Mouse (Mus musculus) hindbrain, postnatal 0 days (tissue): ENCODE results near the gene Atrnl1. TPM values are rescaled to one million over a fixed set of nuclear protein-coding genes. Genes with fewer than 3 reads are reported as not detected.
A peak's percentile ranks its signal among the peaks of the same experiment; 100 is the strongest.

Experiments used
- ATAC-seq: fragments of 200-750 bp; cut with Nextera tagmentation; 2 replicates; pipeline ENCODE4 v1.8.0; 2017; ENCODE audit warnings: mild to moderate bottlenecking, moderate TSS enrichment, moderate library complexity
- DNase-seq: peaks from one replicate; pipeline ENCODE4 v3.0.0-alpha.2; 2015; ENCODE audit warnings: low spot score
- H3K27ac ChIP-seq: fragments of 300-500 bp; sonication (generic); 2 replicates; pipeline ENCODE4 v1.5.1; 2014; ENCODE audit warnings: mild to moderate bottlenecking
- H3K27me3 ChIP-seq: fragments of 300-500 bp; sonication (generic); 2 replicates; pipeline ENCODE4 v1.6.1; 2014; ENCODE audit warnings: low read length, mixed read lengths; ENCODE audit not compliant: insufficient read depth
- H3K36me3 ChIP-seq: fragments of 300-500 bp; sonication (generic); 2 replicates; pipeline ENCODE4 v1.6.1; 2014; ENCODE audit warnings: low read length, mixed read lengths; ENCODE audit not compliant: insufficient read depth
- H3K4me1 ChIP-seq: fragments of 300-500 bp; sonication (generic); 2 replicates; pipeline ENCODE4 v1.6.1; 2014; ENCODE audit warnings: antibody characterized with exemption, low read length, mixed read lengths; ENCODE audit not compliant: insufficient read depth
- H3K4me2 ChIP-seq: fragments of 300-500 bp; sonication (generic); 2 replicates; pipeline ENCODE4 v1.6.1; 2014; ENCODE audit warnings: low read depth, mild to moderate bottlenecking, low read length, moderate library complexity, mixed read lengths
- H3K4me3 ChIP-seq: fragments of 300-500 bp; sonication (generic); 2 replicates; pipeline ENCODE4 v1.5.1; 2014; ENCODE audit warnings: low read length
- H3K9ac ChIP-seq: fragments of 300-500 bp; sonication (generic); replicated peaks from 2 replicates; pipeline ENCODE4 v1.6.1; 2014; ENCODE audit warnings: mild to moderate bottlenecking, low read length, moderate library complexity, mixed read lengths
- H3K9me3 ChIP-seq: fragments of 300-500 bp; sonication (generic); 2 replicates; pipeline ENCODE4 v1.6.1; 2016; ENCODE audit warnings: low read length, mixed read lengths
- CTCF ChIP-seq: IDR thresholded peaks from 2 replicates; pipeline ENCODE4 v1.5.1; 2016; ENCODE audit warnings: antibody characterized with exemption, control low read depth, low read depth
- WGBS: fragments of 180-500 bp; shearing (Covaris S2); extraction: QIAGEN DNeasy Blood & Tissue Kit; methylation state at CpG from one replicate; pipeline ENCODE4 v1.1.7; 2014; 5-methylcytosine and 5-hydroxymethylcytosine counted together
- polyA plus RNA-seq: library from polyadenylated mRNA; unstranded; fragments of >200 nt; fragmentation: Nextera tagmentation; extraction: Ambion mirVana; gene quantifications from 2 replicates; pipeline ENCODE4 v1.2.1, GENCODE M21; 2015
- total RNA-seq: library from RNA; depleted of rRNA; stranded (reverse); fragments of >200 nt; gene quantifications from 2 replicates; pipeline ENCODE4 v1.2.3, GENCODE M21; 2014

Gene Atrnl1
- total and polyA plus RNA-seq, 2 experiments from 2014 or later, result 4.4 to 46.0 TPM

DNA sequence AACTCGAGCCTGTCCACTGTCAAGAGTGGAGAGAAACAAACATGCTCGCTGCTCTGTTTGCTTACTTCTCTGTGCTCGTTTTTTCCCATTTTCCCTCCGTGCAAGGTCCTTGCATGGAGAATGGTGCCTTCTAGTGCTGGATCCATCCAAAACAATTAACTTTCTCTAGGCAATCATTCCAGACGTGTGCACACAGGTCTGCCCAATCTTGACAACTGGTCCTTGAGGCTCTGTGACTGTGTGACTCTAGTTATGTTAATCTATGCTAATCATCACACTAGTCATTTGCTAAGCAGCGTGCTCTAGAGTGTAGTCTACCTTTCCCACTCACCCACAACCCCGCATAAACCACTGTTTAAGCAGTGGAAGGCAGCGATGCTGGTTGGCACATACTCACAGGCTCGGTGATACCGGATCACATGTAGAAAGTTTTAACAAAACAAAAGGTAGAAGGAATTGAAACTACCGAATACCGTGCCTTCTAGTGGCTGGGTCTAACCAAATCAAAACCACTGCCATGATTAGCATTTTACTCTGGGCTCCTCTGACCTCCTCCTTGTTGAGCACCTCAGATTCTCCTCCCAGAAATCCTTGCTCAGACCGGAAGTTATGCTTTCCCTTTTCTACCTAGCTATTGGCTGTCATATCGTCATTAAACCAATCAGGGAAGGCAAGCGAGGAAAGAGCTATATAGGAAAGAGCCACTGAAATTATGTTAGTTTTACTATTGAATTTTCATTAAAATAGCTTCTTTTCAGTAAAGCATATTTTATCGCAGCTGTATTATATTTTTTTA, 153.9 kb downstream of the Atrnl1 start:
- Histone ChIP-seq H3K27me3 (no peaks in the 10 kb centered on the region), H3K4me2 (no peak overlapping the region), H3K9me3 (no peaks in the 10 kb centered on the region), H3K4me1 (no peaks in the 10 kb centered on the region), H3K36me3 (no peaks in the 10 kb centered on the region), H3K27ac (no peak overlapping the region), H3K4me3 (no peak overlapping the region), H3K9ac (no peak overlapping the region)
- TF ChIP-seq CTCF, result no peak
- WGBS, result 82% methylated on average over 16 of the region's 16 CpGs
- ATAC-seq (no peak), DNase-seq (no peak)

DNA sequence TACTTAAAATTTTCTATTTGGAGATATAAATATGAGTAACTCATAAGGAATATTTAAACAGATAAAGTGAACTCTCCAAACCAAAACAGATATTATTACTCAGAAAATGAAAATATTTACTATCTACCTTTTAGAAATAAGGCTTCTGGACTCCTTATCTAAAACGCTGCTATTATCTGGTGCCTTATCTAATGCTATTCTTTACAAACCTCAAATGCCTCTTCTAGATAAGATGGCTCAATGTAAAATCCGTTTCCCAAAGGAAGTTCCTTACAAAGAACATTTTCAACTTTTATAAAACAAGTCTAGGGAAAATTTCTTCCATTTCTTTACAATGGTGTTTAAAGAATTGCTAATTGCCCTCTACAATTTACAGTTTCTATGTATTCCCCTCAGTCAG, 156.2 kb downstream of the Atrnl1 start:
- Histone ChIP-seq H3K27ac (no peak overlapping the region), H3K9ac (no peak overlapping the region)
- no peak for ATAC-seq

DNA sequence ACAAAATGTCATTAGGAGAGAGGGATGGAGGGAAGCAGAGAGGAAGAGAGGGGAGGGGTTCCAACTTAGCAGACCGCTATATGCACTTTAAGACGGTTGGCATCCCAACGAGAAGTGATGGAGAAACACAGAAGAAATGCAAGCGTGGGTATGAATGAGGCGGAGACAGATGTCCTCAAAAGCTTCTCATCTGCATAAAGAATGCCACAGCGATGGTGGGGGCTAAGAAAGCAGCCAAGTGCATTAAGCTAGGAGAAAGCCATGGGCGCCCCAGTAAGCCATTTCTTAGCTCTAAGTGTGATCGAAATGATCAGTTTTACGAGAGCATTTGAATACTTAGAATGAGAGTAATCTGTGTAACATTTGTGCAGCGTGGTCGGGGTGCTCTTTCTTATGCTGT, 157.8 kb downstream of the Atrnl1 start:
- H3K27ac ChIP-seq, result no peak overlapping the region
- ATAC-seq (no peak), DNase-seq (no peak)
- H3K4me1 ChIP-seq, result no peaks in the 10 kb centered on the region
- no peak overlapping the region for H3K4me2 ChIP-seq
- H3K27me3 ChIP-seq, result no peaks in the 10 kb centered on the region
- no peak overlapping the region for H3K4me3 ChIP-seq
- 85% methylated on average over 11 of the region's 11 CpGs for WGBS
- H3K9me3 ChIP-seq, result no peaks in the 10 kb centered on the region
- H3K9ac ChIP-seq, result no peak overlapping the region
- TF ChIP-seq CTCF, result no peak
- H3K36me3 ChIP-seq, result no peaks in the 10 kb centered on the region

More for the DNA sequence above, 156.2 kb downstream of the Atrnl1 start:
- no peak for DNase-seq
- no peak overlapping the region for H3K4me2 ChIP-seq
- no peaks in the 10 kb centered on the region for H3K27me3 ChIP-seq
- no peaks in the 10 kb centered on the region for H3K9me3 ChIP-seq
- H3K4me3 ChIP-seq, result no peak overlapping the region
- no peak for TF ChIP-seq CTCF
- 88% methylated on average over 2 of the region's 2 CpGs for WGBS
- no peaks in the 10 kb centered on the region for H3K36me3 ChIP-seq
- no peaks in the 10 kb centered on the region for H3K4me1 ChIP-seq

DNA sequence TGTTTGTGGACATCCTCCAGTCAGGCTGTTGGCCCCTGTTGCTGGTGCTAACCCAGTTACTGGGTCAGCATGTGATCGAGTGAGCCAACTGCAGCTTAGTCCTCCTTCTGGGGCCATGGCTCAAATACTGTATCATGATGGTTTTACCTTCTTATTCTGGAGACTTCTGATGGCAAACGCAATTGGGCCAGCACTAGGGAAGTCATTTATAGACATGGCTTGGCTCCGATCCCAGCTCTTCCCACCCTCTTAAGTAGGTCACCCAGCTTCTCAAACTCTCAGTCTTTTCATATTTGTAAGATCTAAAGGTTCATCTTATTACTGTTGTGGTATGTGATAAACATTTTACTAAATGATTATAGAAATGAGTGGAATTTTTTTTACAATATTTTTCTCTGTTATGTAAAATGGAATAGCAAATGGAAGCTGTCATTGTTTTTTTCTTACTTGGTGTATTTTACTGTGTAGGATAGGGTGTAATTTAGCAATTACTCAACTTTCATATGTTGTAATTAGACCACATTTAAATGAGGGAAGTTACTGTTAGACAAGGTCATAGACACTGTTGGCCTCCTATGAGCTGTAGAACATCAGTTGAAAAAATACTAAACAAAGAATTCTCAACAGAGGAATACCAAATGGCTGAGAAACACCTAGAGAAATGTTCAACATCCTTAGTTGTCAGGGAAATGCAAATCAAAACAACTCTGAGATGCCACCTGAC, 171.7 kb downstream of the Atrnl1 start:
- no peak for DNase-seq
- Histone ChIP-seq H3K9ac (no peak overlapping the region), H3K27me3 (no peaks in the 10 kb centered on the region), H3K9me3 (no peaks in the 10 kb centered on the region), H3K36me3 (no peaks in the 10 kb centered on the region), H3K4me1 (no peaks in the 10 kb centered on the region), H3K4me2 (no peak overlapping the region), H3K4me3 (no peak overlapping the region), H3K27ac (no peak overlapping the region)
- WGBS, result 79% methylated on average over 3 of the region's 3 CpGs
- TF ChIP-seq CTCF, result no peak
- ATAC-seq, result no peak

DNA sequence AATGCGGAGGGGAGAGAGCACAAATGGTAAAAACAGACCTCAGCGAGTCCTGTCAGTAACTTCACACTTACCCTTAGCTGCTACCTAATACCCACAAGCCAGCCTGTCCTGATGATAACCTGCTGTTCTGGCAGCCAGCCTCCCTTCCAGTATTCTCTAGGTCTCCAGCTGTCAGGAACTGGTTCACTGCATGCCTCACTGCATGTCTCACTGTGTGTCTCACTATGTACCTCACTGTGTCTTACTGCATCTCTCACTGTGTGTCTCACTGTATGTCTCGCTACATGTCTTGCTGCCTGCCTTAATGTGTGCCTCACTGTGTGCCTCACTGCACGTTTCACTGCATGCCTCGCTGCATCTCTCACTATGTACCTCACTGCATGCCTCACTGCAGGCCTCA, 175.9 kb downstream of the Atrnl1 start:
- Histone ChIP-seq H3K4me1 (no peaks in the 10 kb centered on the region), H3K9me3 (no peaks in the 10 kb centered on the region), H3K27me3 (no peaks in the 10 kb centered on the region), H3K4me2 (no peak overlapping the region), H3K4me3 (no peak overlapping the region), H3K9ac (no peak overlapping the region), H3K36me3 (no peaks in the 10 kb centered on the region), H3K27ac (no peak overlapping the region)
- no peak for ATAC-seq
- no peak for TF ChIP-seq CTCF
- DNase-seq, result no peak
- WGBS, result 58% methylated on average over 5 of the region's 5 CpGs

DNA sequence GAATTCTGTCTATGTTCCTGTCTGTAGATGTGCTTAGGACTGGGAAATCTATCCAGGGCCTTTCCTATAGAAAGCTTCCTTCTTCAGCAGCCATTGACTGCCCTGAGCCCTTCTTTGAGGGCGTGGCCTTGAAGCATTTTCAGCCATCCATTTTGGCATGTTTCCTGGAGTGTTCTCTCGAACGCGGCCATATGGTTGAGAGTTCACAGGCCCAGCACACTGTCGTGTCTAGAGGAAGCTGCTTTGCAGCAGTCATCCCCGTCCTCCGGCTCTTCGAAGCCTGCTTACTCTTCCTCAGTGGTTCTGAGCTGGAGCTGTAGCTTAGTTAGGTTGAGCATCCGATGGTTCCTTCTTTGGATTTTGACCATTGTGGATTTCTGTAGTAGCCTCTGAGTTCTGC, 191.4 kb downstream of the Atrnl1 start:
- H3K36me3 ChIP-seq, result no peaks in the 10 kb centered on the region
- 71% methylated on average over 9 of the region's 9 CpGs for WGBS

More for the DNA sequence above, 191.4 kb downstream of the Atrnl1 start:
- Histone ChIP-seq H3K27ac (no peak overlapping the region), H3K4me2 (no peak overlapping the region), H3K9ac (no peak overlapping the region), H3K4me1 (no peaks in the 10 kb centered on the region), H3K9me3 (no peaks in the 10 kb centered on the region), H3K4me3 (no peak overlapping the region), H3K27me3 (no peaks in the 10 kb centered on the region)
- DNase-seq (peak; percentile 43), ATAC-seq (no peak)
- no peak for TF ChIP-seq CTCF
